Mouse (Mus musculus): ENCODE results near the gene Ankrd40. TPM values are rescaled to one million over a fixed set of nuclear protein-coding genes. Genes with fewer than 3 reads are reported as not detected.

Ankrd40 gene
- polyA plus RNA-seq, 1 experiment: 40.6 TPM

GRCm38 (mm10) chr11:94390825-94391224, 63.0 kb downstream of the Ankrd40 start:
- peaks cover 80% of the 10 kb centered on the region for H3K27me3 ChIP-seq (replicated peaks)
- no peaks in the 10 kb centered on the region for H3K36me3 ChIP-seq (replicated peaks; ENCODE audit: low read length)
- peaks cover 25% of the 10 kb centered on the region for H3K4me1 ChIP-seq
- no peaks in the 10 kb centered on the region for H3K9me3 ChIP-seq
- H3K4me3 ChIP-seq (replicated peaks): no peak overlapping the region
- TF ChIP-seq GATA1 (IDR thresholded peaks at IDR 0.05; ENCODE audit: borderline replicate concordance, low read length) (no peak), FLI1 (IDR thresholded peaks at IDR 0.05; ENCODE audit: low read length) (no peak)

Other genes with a start within 250 kb of the Ankrd40 start
- 4.3 and 10.8 TPM in 2 replicates for gene Tob1, start 116.5 kb upstream of the Ankrd40 start, polyA plus RNA-seq (2012; ENCODE audit: insufficient read depth, low replicate concordance)
- gene Wfikkn2, start 82.0 kb upstream of the Ankrd40 start, polyA plus RNA-seq (2012; ENCODE audit: insufficient read depth, low replicate concordance): not detected in 2 replicates
- not detected in 2 replicates for gene Gm21885, start 46.1 kb upstream of the Ankrd40 start, polyA plus RNA-seq (2012; ENCODE audit: insufficient read depth, low replicate concordance)
- 2.8 and 22.3 TPM in 2 replicates for gene Luc7l3, start 6.0 kb upstream of the Ankrd40 start, polyA plus RNA-seq (2012; ENCODE audit: insufficient read depth, low replicate concordance)
- gene Abcc3, start 65.0 kb downstream of the Ankrd40 start, polyA plus RNA-seq (2012; ENCODE audit: insufficient read depth, low replicate concordance): 6.3 TPM in 1 of 2 replicates, not detected in the other
- not detected in 2 replicates for gene Cacna1g, start 146.2 kb downstream of the Ankrd40 start, polyA plus RNA-seq (2012; ENCODE audit: insufficient read depth, low replicate concordance)
- gene Spata20, start 158.2 kb downstream of the Ankrd40 start, polyA plus RNA-seq (2012; ENCODE audit: insufficient read depth, low replicate concordance): not detected in 2 replicates
- gene Epn3, start 172.0 kb downstream of the Ankrd40 start, polyA plus RNA-seq (2012; ENCODE audit: insufficient read depth, low replicate concordance): not detected in 2 replicates
- gene Mycbpap, start 193.7 kb downstream of the Ankrd40 start, polyA plus RNA-seq (2012; ENCODE audit: insufficient read depth, low replicate concordance): not detected in 2 replicates
- 0.92 and 2.2 TPM in 2 replicates for gene Rsad1, start 221.3 kb downstream of the Ankrd40 start, polyA plus RNA-seq (2012; ENCODE audit: insufficient read depth, low replicate concordance)
- 0.45 TPM in 1 of 2 replicates, not detected in the other for gene Chad, start 237.0 kb downstream of the Ankrd40 start, polyA plus RNA-seq (2012; ENCODE audit: insufficient read depth, low replicate concordance)

Data from megakaryocyte, embryonic 14.5 days (primary cell).